Mouse (Mus musculus) olfactory bulb, adult 2 months (tissue): ENCODE measurements at regions not wholly inside any gene's neighbourhood (a gene's known extent, or its start where the extent isn't known, plus 50 kb on each side); places are given as distances from the start of the nearest gene placed in this dataset.

ENCODE experiments used
- H3K27ac ChIP-seq: fragments of 200-500 bp; 2 replicates; pipeline ENCODE4 v1.5.1; 2012; ENCODE audit warnings: low read depth, low read length; ENCODE audit not compliant: insufficient read depth
- H3K4me1 ChIP-seq: fragments of 200-500 bp; 2 replicates; pipeline ENCODE4 v1.6.1; 2012; ENCODE audit warnings: low read length; ENCODE audit not compliant: control insufficient read depth, insufficient read depth
- H3K4me3 ChIP-seq: fragments of 200-500 bp; 2 replicates; pipeline ENCODE4 v1.5.1; 2012; ENCODE audit warnings: mild to moderate bottlenecking, low read depth, low read length, moderate library complexity; ENCODE audit not compliant: insufficient read depth
- CTCF ChIP-seq: fragments of 200-500 bp; IDR thresholded peaks from 2 replicates; pipeline ENCODE4 v1.5.1; 2012; ENCODE audit warnings: low read depth, mild to moderate bottlenecking, low read length, moderate library complexity; ENCODE audit not compliant: insufficient read depth
- POLR2A ChIP-seq: fragments of 200-500 bp; IDR thresholded peaks from 2 replicates; pipeline ENCODE4 v1.6.1; 2012; ENCODE audit warnings: mild to moderate bottlenecking, low read depth, low read length, moderate library complexity; ENCODE audit not compliant: insufficient read depth
- WGBS: fragments of 180-500 bp; shearing (Covaris S2); methylation state at CpG from one replicate; pipeline ENCODE4 v1.1.7; 2018; 5-methylcytosine and 5-hydroxymethylcytosine counted together

DNA sequence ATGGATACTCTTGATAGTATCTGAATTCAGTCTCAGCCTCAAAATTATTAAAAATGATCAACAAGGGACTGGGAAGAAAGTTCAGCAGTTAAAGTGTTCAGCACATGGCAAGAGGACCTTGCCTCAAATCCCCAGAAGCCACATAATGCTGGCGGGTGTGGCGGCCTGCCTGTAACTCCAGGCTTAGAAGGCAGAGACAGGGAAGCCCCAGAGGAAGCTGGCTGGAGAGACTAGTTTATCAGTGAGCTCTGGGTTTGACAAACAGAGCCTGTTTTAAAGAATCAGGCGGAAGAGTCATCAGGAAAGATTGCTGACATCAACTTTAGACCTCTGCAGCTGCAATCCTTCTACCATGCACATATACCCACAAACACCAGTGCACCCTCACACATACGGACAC is 52.1 kb upstream of the Fyn start:
- 90% methylated on average over 4 of the region's 4 CpGs for WGBS
- Histone ChIP-seq H3K4me1 (peaks cover 9% of the 10 kb centered on the region), H3K4me3 (no peak overlapping the region), H3K27ac (no peak overlapping the region)
- TF ChIP-seq POLR2A (no peak), CTCF (no peak)

GRCm38 (mm10) chr10:39315434-39316174 is 53.1 kb upstream of the Fyn start:
- WGBS, result 89% methylated on average over 6 of the region's 6 CpGs

DNA sequence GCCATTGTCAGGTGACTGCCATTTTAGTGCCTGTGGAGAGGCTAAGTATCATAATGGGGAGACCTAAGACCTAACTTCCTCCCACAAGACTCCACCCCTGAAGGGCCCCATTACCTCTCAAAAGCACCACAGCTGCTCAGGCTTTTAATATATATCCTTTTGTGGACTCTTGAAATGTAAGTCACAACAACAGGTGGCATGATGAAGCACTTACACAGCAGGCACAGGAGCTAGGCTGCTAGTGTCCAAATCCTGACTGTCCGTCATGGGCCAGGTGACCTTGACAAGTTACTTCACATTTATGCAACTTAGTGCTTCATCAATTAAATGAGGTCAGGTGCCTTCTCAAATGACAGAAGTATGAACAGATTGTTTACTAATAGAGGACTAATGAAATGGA is 57.2 kb upstream of the Fyn start:
- WGBS, result 98% methylated on average over 1 of the region's 1 CpGs
- Histone ChIP-seq H3K4me1 (no peaks in the 10 kb centered on the region), H3K4me3 (no peak overlapping the region), H3K27ac (no peak overlapping the region)
- no peak for TF ChIP-seq POLR2A
- TF ChIP-seq CTCF, result no peak

More at GRCm38 (mm10) chr10:39315434-39316174, 53.1 kb upstream of the Fyn start:
- no peak for TF ChIP-seq POLR2A
- no peak for TF ChIP-seq CTCF
- Histone ChIP-seq H3K4me3 (no peak overlapping the region), H3K27ac (no peak overlapping the region), H3K4me1 (peaks cover under 1% of the 10 kb centered on the region; the same call in 1 of the 2 replicates)

GRCm38 (mm10) chr10:39308535-39308934 is 60.1 kb upstream of the Fyn start:
- H3K27ac ChIP-seq, result no peak overlapping the region
- H3K4me3 ChIP-seq, result no peak overlapping the region
- WGBS, result 87% methylated on average over 1 of the region's 1 CpGs
- H3K4me1 ChIP-seq, result no peaks in the 10 kb centered on the region
- TF ChIP-seq CTCF (no peak), POLR2A (no peak)

- no peak overlapping the region; the same call in 1 of the 2 replicates for H3K27ac ChIP-seq
- no peak overlapping the region for H3K4me3 ChIP-seq
- 85% methylated on average over 11 of the region's 11 CpGs for WGBS
- peaks cover 11% of the 10 kb centered on the region for H3K4me1 ChIP-seq
- TF ChIP-seq POLR2A, result no peak
- TF ChIP-seq CTCF, result no peak
Measured at GRCm38 (mm10) chr10:39292703-39293496, 75.8 kb upstream of the Fyn start.

GRCm38 (mm10) chr10:39291747-39292198 is 76.9 kb upstream of the Fyn start:
- H3K27ac ChIP-seq, result 0 out of 2 replicates have a peak overlapping the region, but pooled peaks have one; percentile 39
- no peak overlapping the region for H3K4me3 ChIP-seq
- 57% methylated on average over 9 of the region's 9 CpGs for WGBS
- H3K4me1 ChIP-seq, result peaks cover 11% of the 10 kb centered on the region
- TF ChIP-seq POLR2A (no peak), CTCF (no peak)

DNA sequence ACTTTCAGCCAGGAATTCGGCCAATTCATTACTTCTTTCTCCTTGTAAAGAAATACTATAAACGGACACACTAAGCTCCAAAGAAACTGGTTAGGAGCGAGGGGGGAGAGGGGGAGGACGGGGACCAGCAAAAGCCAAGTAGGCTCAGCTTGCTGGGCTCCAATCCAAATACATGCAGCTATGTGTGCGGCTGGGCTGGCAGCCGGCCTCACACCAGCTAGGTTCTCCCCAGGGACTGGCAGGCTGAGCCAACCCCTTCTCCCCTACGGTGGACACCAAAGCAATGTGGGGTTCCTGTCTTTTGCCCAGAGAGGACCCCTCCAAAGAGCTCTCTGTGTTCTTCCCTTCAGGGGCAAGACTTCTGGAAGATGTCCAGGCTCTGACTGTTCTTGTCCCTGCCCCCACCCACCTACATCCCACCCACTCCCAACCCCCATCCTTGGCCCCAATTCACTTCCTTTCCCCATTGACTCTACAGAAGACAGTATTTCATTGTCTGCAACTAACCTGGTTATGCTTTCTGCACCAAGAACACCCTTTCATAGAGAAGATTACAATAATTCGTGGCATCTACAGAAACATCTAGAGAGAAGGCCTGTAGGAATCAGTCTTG is 77.4 kb upstream of the Fyn start:
- Histone ChIP-seq H3K27ac (0 out of 2 replicates have a peak overlapping the region, but pooled peaks have one; percentile 39), H3K4me1 (peaks cover 11% of the 10 kb centered on the region), H3K4me3 (no peak overlapping the region)
- WGBS, result 39% methylated on average over 8 of the region's 8 CpGs
- no peak for TF ChIP-seq POLR2A

GRCm38 (mm10) chr10:39290245-39290644 is 78.4 kb upstream of the Fyn start:
- Histone ChIP-seq H3K4me3 (no peak overlapping the region), H3K27ac (no peak overlapping the region), H3K4me1 (peaks cover 11% of the 10 kb centered on the region)
- WGBS, result 46% methylated on average over 1 of the region's 1 CpGs
- no peak for TF ChIP-seq CTCF
- no peak for TF ChIP-seq POLR2A

GRCm38 (mm10) chr10:39280366-39281000 is 88.2 kb upstream of the Fyn start:
- no peak overlapping the region for H3K4me3 ChIP-seq
- TF ChIP-seq CTCF (no peak), POLR2A (no peak)
- H3K4me1 ChIP-seq, result peaks cover 9% of the 10 kb centered on the region
- no peak overlapping the region for H3K27ac ChIP-seq
- 70% methylated on average over 14 of the region's 14 CpGs for WGBS
